ENCODE assay signal across 8 mouse cellular contexts in genomic region chr9:66322010-66322931, GRCm38 (mm10). TPM values are rescaled to one million over a fixed set of nuclear protein-coding genes. Genes with fewer than 3 reads are reported as not detected.
DNase-seq lines count a peak whose midpoint lies in the region.

No protein-coding gene starts in this region.

- DNase-seq in frontal cortex, adult 2 months (ENCODE audit: extremely low spot score in 1 of 2, low spot score in 1 of 2) = peak; percentile 33 to 52
- no peak for DNase-seq in frontal cortex, postnatal 25 days (ENCODE audit: low spot score in 2 of 2)
- peak; percentile 32 for DNase-seq in Muller cell, postnatal 12 days (ENCODE audit: inconsistent ontology term)
- peak; percentile 16 for DNase-seq in fat pad, adult 2 months (ENCODE audit: extremely low read depth, low read depth, low spot score)
- DNase-seq in layer of hippocampus, adult 9-11 months = peak; percentile 57
- DNase-seq in B cell, adult 2 months = no peak
- no peak for DNase-seq in spleen, postnatal 14 days (ENCODE audit: low spot score in 2 of 2)
- DNase-seq in urinary bladder, postnatal 4 days (ENCODE audit: low spot score in 2 of 2) = no peak

RNA-seq across cellular contexts. Expression of gene Herc1, which starts 28.0 kb away (rescaled TPM):
- 64.9 and 68.6 TPM in 2 replicates for polyA plus RNA-seq in frontal cortex, adult 2 months (2012; rRNA removed)

Comparison
In these comparisons a context has a peak if more than half of its experiments do, and no peak if none do; other contexts are left out.
1. DNase-seq: peak in frontal cortex, adult 2 months (2 of 2), Muller cell, postnatal 12 days (single experiment), fat pad, adult 2 months (single experiment) and layer of hippocampus, adult 9-11 months (single experiment); none in frontal cortex, postnatal 25 days (0 of 2), B cell, adult 2 months (0 of 2), spleen, postnatal 14 days (0 of 2) and urinary bladder, postnatal 4 days (0 of 2).